Mouse (Mus musculus) heart, postnatal 0 days (tissue): ENCODE results near the gene Asb16. TPM values are rescaled to one million over a fixed set of nuclear protein-coding genes. Genes with fewer than 3 reads are reported as not detected.
A peak's percentile ranks its signal among the peaks of the same experiment; 100 is the strongest.

Source experiments
- ATAC-seq: fragments of 200-750 bp; cut with Nextera tagmentation; 2 replicates; pipeline ENCODE4 v1.8.0; 2017; ENCODE audit warnings: low read depth, moderate number of reproducible peaks, moderate library complexity; ENCODE audit not compliant: insufficient read depth
- DNase-seq: peaks from one replicate; pipeline ENCODE4 v3.0.0-alpha.2; 2016; ENCODE audit warnings: low spot score
- H3K27ac ChIP-seq: fragments of 300-500 bp; sonication (generic); 2 replicates; pipeline ENCODE4 v1.5.1; 2014; ENCODE audit warnings: low read depth, mild to moderate bottlenecking
- H3K27me3 ChIP-seq: fragments of 300-500 bp; sonication (generic); 2 replicates; pipeline ENCODE4 v1.6.1; 2014; ENCODE audit warnings: low read length, mixed read lengths; ENCODE audit not compliant: control insufficient read depth, insufficient read depth
- H3K36me3 ChIP-seq: fragments of 300-500 bp; sonication (generic); replicated peaks from 2 replicates; pipeline ENCODE4 v1.6.1; 2014; ENCODE audit warnings: low read length, mixed read lengths; ENCODE audit not compliant: control insufficient read depth, insufficient read depth
- H3K4me1 ChIP-seq: fragments of 300-500 bp; sonication (generic); 2 replicates; pipeline ENCODE4 v1.6.1; 2014; ENCODE audit warnings: antibody characterized with exemption; ENCODE audit not compliant: control insufficient read depth, insufficient read depth
- H3K4me2 ChIP-seq: fragments of 300-500 bp; sonication (generic); 2 replicates; pipeline ENCODE4 v1.6.1; 2014; ENCODE audit warnings: low read depth, mild to moderate bottlenecking, low read length, moderate library complexity
- H3K4me3 ChIP-seq: fragments of 300-500 bp; sonication (generic); 2 replicates; pipeline ENCODE4 v1.5.1; 2014; ENCODE audit warnings: low read depth, low read length
- H3K9ac ChIP-seq: fragments of 300-500 bp; sonication (generic); replicated peaks from 2 replicates; pipeline ENCODE4 v1.6.1; 2014; ENCODE audit warnings: low read depth, low read length, mixed read lengths
- H3K9me3 ChIP-seq: fragments of 300-500 bp; sonication (generic); replicated peaks from 2 replicates; pipeline ENCODE4 v1.6.1; 2016; ENCODE audit warnings: low read length; ENCODE audit not compliant: control insufficient read depth
- CTCF ChIP-seq: IDR thresholded peaks from 2 replicates; pipeline ENCODE4 v1.5.1; 2016; ENCODE audit warnings: antibody characterized with exemption, control low read depth, low read depth
- EP300 ChIP-seq: IDR thresholded peaks from 2 replicates; pipeline ENCODE4 v1.6.1; 2016; ENCODE audit warnings: antibody characterized with exemption, low read depth
- WGBS: fragments of 180-500 bp; shearing (Covaris S2); extraction: QIAGEN DNeasy Blood & Tissue Kit; methylation state at CpG from one replicate; pipeline ENCODE4 v1.1.7; 2014; 5-methylcytosine and 5-hydroxymethylcytosine counted together
- microRNA-seq: library from miRNA; unstranded; fragments of <30 nt; microRNA quantifications from one replicate; pipeline ENCODE4, GENCODE M21; 2016
- polyA plus RNA-seq: library from polyadenylated mRNA; unstranded; fragments of >200 nt; fragmentation: Nextera tagmentation; extraction: Ambion mirVana; gene quantifications from 2 replicates; pipeline ENCODE4 v1.2.1, GENCODE M21; 2015
- total RNA-seq: library from RNA; depleted of rRNA; stranded (reverse); fragments of >200 nt; gene quantifications from 2 replicates; pipeline ENCODE4 v1.2.3, GENCODE M21; 2014; ENCODE audit warnings: low replicate concordance; rRNA removed

Asb16 gene
- total and polyA plus RNA-seq, 2 experiments from 2014 or later: 0.07 to 0.99 TPM

DNA sequence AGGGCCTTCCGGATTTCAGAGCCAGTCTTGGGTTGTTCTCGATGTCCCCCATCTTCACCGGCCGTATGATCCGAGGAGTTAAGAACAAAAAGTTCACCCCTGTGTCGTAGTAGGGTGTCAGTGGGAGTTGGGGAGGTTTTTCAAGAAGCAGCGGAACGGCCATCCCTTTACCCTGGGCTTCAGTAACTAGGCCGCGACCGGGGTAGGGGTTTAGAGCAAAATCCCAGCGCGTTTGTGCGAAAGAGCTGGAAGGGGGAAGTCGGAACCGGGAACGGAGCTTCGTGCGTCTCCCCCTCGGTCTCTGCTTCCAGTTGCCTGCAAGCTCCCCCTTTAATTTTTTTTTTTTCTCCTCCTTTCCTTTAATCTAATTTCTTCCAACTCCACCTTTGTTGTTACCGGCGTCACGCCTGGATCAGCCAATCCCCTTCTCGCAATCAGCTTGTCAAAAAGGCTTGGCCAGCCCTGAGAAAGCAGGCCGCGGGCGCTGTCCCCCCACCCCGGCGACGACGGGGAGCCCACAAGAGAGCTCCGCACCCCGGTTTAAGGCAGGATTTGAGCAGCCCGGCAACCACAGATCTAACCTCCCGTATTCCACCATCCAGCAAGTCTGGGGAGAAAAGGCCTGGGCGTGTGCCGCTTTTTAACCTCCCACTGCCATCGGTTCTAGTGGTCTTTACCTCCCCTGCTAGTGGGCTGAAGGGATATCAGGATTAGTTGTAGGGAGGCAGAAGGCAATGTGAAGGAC is 51.6 kb downstream of the Asb16 start:
- peak; percentile 87 for DNase-seq
- TF ChIP-seq EP300: no peak
- no peak for TF ChIP-seq CTCF
- Histone ChIP-seq H3K9ac (peak overlapping the region; percentile 97), H3K9me3 (no peaks in the 10 kb centered on the region), H3K4me3 (peak overlapping the region; percentile 90), H3K4me2 (peak overlapping the region; percentile 84), H3K4me1 (peaks cover 5% of the 10 kb centered on the region; the same call in 1 of the 2 replicates), H3K27me3 (no peaks in the 10 kb centered on the region), H3K36me3 (peaks cover 3% of the 10 kb centered on the region; the same call in 1 of the 2 replicates), H3K27ac (peak overlapping the region; percentile 98)
- ATAC-seq: no peak
- WGBS: under 1% methylated on average over 38 of the region's 38 CpGs

DNA sequence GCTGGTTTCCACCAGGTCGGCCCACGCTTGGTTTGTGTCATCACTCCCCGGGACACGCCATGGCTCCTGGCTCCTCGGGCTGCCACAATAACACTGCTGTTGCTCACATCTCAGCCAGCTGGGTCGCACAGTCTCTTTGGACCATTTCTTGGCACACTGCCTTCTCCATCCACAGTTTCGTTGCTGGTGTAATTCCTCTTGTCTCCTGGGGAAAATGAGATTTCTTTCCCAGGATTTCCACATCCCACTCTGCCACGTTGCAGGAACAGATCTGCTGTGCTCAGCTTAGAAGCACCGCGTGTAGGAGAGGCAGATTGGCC is 52.1 kb downstream of the Asb16 start:
- peak overlapping the region; percentile 98 for H3K27ac ChIP-seq
- no peaks in the 10 kb centered on the region for H3K9me3 ChIP-seq
- ATAC-seq (peak; percentile 10; the same call in 1 of the 2 replicates), DNase-seq (peak; percentile 78)
- H3K9ac ChIP-seq: peak overlapping the region; percentile 97
- 6% methylated on average over 10 of the region's 10 CpGs for WGBS
- H3K4me1 ChIP-seq: peaks cover 5% of the 10 kb centered on the region; the same call in 1 of the 2 replicates
- H3K4me3 ChIP-seq: peak overlapping the region; percentile 90
- H3K27me3 ChIP-seq: no peaks in the 10 kb centered on the region
- H3K36me3 ChIP-seq: no peaks in the 10 kb centered on the region
- H3K4me2 ChIP-seq: peak overlapping the region; percentile 84
- TF ChIP-seq CTCF (no peak), EP300 (no peak)

DNA sequence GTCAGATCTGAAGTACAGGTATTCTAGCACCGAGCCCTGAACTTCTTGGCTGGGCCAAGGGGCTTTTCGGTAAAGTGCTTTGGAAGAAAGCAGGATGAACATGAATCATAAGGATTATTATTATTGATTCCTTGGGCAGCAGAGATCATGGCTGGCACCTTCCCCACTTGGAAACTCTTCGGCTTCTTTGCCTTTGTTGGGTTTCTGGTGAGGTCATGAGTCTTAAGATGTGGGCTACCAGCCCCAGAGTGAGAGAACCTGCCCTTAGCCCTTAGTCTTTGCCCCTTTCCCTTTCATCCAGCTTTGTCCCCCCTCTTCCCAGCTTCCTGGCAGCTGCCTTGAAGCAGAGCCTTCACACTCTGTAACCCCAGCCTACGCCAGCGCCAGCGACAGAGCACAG is 53.4 kb downstream of the Asb16 start:
- TF ChIP-seq EP300: no peak
- TF ChIP-seq CTCF: no peak
- WGBS: 63% methylated on average over 6 of the region's 6 CpGs
- Histone ChIP-seq H3K27ac (no peak overlapping the region), H3K4me3 (no peak overlapping the region), H3K27me3 (no peaks in the 10 kb centered on the region), H3K36me3 (no peaks in the 10 kb centered on the region), H3K4me2 (no peak overlapping the region), H3K9ac (no peak overlapping the region), H3K4me1 (no peaks in the 10 kb centered on the region), H3K9me3 (no peaks in the 10 kb centered on the region)
- ATAC-seq: no peak
- DNase-seq: no peak

DNA sequence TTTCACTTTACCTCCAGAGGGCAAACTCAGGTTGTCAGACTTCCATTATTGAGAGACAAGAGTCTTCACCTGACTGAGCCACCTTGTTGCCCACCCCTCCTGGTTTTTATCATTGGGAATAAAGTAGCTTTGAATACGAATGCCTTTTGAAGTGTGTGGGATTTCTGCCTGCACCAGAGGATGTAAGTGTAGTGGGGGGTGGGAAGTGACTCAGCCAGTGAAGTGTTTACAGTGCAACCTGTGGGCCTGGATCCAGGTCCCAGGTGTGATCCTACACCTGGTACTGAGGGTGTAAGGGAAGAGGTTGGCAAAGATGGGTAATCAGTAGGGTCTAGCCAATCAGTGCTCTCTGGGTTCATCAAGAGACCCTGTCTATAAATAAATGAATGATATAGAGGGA is 55.0 kb downstream of the Asb16 start:
- Histone ChIP-seq H3K9ac (no peak overlapping the region), H3K27ac (no peak overlapping the region), H3K4me1 (no peaks in the 10 kb centered on the region), H3K9me3 (no peaks in the 10 kb centered on the region), H3K4me3 (no peak overlapping the region), H3K36me3 (no peaks in the 10 kb centered on the region), H3K4me2 (no peak overlapping the region), H3K27me3 (no peaks in the 10 kb centered on the region)
- no peak for TF ChIP-seq CTCF
- TF ChIP-seq EP300: no peak
- DNase-seq: no peak
- 75% methylated on average over 1 of the region's 1 CpGs for WGBS
- ATAC-seq: no peak

DNA sequence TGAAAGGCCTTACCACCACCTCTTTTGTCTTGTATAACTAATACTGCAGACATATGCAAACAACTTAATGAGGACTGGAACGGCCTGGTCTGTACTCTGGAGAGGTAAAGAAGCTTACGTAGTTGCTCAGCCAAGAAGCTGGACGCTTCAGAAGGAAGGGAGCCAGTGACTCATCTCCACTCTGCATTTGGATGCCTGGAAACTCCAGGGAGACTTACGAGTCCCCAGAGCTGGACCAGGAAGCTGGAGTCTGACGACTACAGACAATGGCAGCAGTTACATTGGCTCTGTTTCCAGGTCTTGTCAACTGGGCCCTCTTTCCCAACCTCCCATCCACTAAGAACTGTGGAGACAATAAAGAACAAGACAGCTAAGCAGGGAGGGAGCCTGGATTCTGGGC is 58.7 kb downstream of the Asb16 start:
- H3K9ac ChIP-seq: no peak overlapping the region
- no peaks in the 10 kb centered on the region for H3K36me3 ChIP-seq
- no peaks in the 10 kb centered on the region for H3K27me3 ChIP-seq
- H3K27ac ChIP-seq: no peak overlapping the region
- 0 out of 2 replicates have a peak, but pooled peaks have one; percentile 24 for ATAC-seq
- H3K9me3 ChIP-seq: no peaks in the 10 kb centered on the region
- peak; percentile 45 for DNase-seq
- no peak overlapping the region for H3K4me3 ChIP-seq
- no peak for TF ChIP-seq CTCF
- no peak for TF ChIP-seq EP300
- H3K4me1 ChIP-seq: no peaks in the 10 kb centered on the region
- 48% methylated on average over 5 of the region's 5 CpGs for WGBS
- H3K4me2 ChIP-seq: no peak overlapping the region

DNA sequence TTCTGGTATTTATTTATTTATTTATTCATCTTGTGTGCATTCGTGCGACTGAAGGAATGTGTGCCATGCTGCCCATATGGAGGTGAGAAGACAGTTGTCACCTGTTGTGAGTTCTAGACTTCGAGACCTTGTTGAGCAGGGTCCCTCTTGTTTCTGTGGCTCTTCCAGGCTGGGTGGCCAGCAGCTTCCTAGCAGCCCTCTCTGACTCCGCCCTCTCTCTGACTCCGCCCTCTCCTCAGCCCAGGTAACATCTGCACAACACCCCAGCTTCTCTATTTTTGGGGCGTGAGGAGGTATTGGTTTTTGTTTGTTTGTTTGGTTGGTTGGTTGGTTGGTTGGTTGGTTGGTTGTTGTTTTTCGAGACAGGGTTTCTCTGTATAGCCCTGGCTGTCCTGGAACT is 59.3 kb downstream of the Asb16 start:
- Histone ChIP-seq H3K27me3 (no peaks in the 10 kb centered on the region), H3K4me2 (no peak overlapping the region), H3K27ac (no peak overlapping the region), H3K9me3 (no peaks in the 10 kb centered on the region), H3K4me3 (no peak overlapping the region), H3K36me3 (no peaks in the 10 kb centered on the region), H3K4me1 (no peaks in the 10 kb centered on the region), H3K9ac (no peak overlapping the region)
- ATAC-seq: no peak
- DNase-seq: no peak
- TF ChIP-seq CTCF: no peak
- TF ChIP-seq EP300: no peak
- 72% methylated on average over 7 of the region's 7 CpGs for WGBS

Small RNA genes lying within 50 kb of the gene (microRNA-seq; reads per million reads assigned to microRNA genes)
- not detected for gene Mir8101

Other genes with a start within 250 kb of the Asb16 start
- 4.9 and 8.0 TPM in 2 replicates for gene Mpp3, start 240.3 kb upstream of the Asb16 start, total RNA-seq
- gene Mpp3, start 240.3 kb upstream of the Asb16 start, polyA plus RNA-seq: 1.7 and 2.2 TPM in 2 replicates
- 23.0 and 79.5 TPM in 2 replicates for gene Cd300lg, start 227.2 kb upstream of the Asb16 start, total RNA-seq
- gene Cd300lg, start 227.2 kb upstream of the Asb16 start, polyA plus RNA-seq: 22.9 and 24.0 TPM in 2 replicates
- 6.0 and 12.1 TPM in 2 replicates for gene Mpp2, start 180.2 kb upstream of the Asb16 start, total RNA-seq
- gene Mpp2, start 180.2 kb upstream of the Asb16 start, polyA plus RNA-seq: 2.1 and 2.3 TPM in 2 replicates
- gene Ppy, start 167.4 kb upstream of the Asb16 start, total RNA-seq: not detected in 2 replicates
- gene Ppy, start 167.4 kb upstream of the Asb16 start, polyA plus RNA-seq: not detected in 2 replicates
- not detected in 2 replicates for gene Pyy, start 160.9 kb upstream of the Asb16 start, total RNA-seq
- not detected in 2 replicates for gene Pyy, start 160.9 kb upstream of the Asb16 start, polyA plus RNA-seq
- not detected in 2 replicates for gene Nags, start 123.2 kb upstream of the Asb16 start, total RNA-seq
- gene Nags, start 123.2 kb upstream of the Asb16 start, polyA plus RNA-seq: not detected in 2 replicates
- gene Tmem101, start 112.3 kb upstream of the Asb16 start, total RNA-seq: 28.7 and 45.8 TPM in 2 replicates
- 21.9 and 23.4 TPM in 2 replicates for gene Tmem101, start 112.3 kb upstream of the Asb16 start, polyA plus RNA-seq
- 36.0 and 41.4 TPM in 2 replicates for gene Lsm12, start 83.4 kb upstream of the Asb16 start, total RNA-seq
- gene Lsm12, start 83.4 kb upstream of the Asb16 start, polyA plus RNA-seq: 90.1 and 92.7 TPM in 2 replicates
- 47.9 and 55.5 TPM in 2 replicates for gene G6pc3, start 79.1 kb upstream of the Asb16 start, total RNA-seq
- 18.7 and 20.0 TPM in 2 replicates for gene G6pc3, start 79.1 kb upstream of the Asb16 start, polyA plus RNA-seq
- gene Hdac5, start 38.6 kb upstream of the Asb16 start, total RNA-seq: 194 and 287 TPM in 2 replicates
- 51.4 and 67.2 TPM in 2 replicates for gene Hdac5, start 38.6 kb upstream of the Asb16 start, polyA plus RNA-seq
- gene BC030867, start 19.9 kb upstream of the Asb16 start, total RNA-seq: 3.9 and 5.6 TPM in 2 replicates
- 2.2 and 2.9 TPM in 2 replicates for gene BC030867, start 19.9 kb upstream of the Asb16 start, polyA plus RNA-seq
- 57.4 and 61.7 TPM in 2 replicates for gene Tmub2, start 16.2 kb downstream of the Asb16 start, total RNA-seq
- 29.8 and 30.1 TPM in 2 replicates for gene Tmub2, start 16.2 kb downstream of the Asb16 start, polyA plus RNA-seq
- 32.5 and 36.2 TPM in 2 replicates for gene Atxn7l3, start 27.9 kb downstream of the Asb16 start, total RNA-seq
- 5.2 and 5.4 TPM in 2 replicates for gene Atxn7l3, start 27.9 kb downstream of the Asb16 start, polyA plus RNA-seq
- gene Ubtf, start 51.0 kb downstream of the Asb16 start, total RNA-seq: 30.8 and 34.5 TPM in 2 replicates
- 36.5 and 42.5 TPM in 2 replicates for gene Ubtf, start 51.0 kb downstream of the Asb16 start, polyA plus RNA-seq
- gene Slc4a1, start 97.5 kb downstream of the Asb16 start, total RNA-seq: 1.9 and 7.5 TPM in 2 replicates
- gene Slc4a1, start 97.5 kb downstream of the Asb16 start, polyA plus RNA-seq: 1.3 and 3.1 TPM in 2 replicates
- 12.5 TPM in 1 of 2 replicates, not detected in the other for gene Rundc3a, start 124.7 kb downstream of the Asb16 start, total RNA-seq
- gene Rundc3a, start 124.7 kb downstream of the Asb16 start, polyA plus RNA-seq: 0.74 and 0.92 TPM in 2 replicates
- 281 and 322 TPM in 2 replicates for gene Slc25a39, start 139.2 kb downstream of the Asb16 start, total RNA-seq
- 267 and 269 TPM in 2 replicates for gene Slc25a39, start 139.2 kb downstream of the Asb16 start, polyA plus RNA-seq
- 134 and 162 TPM in 2 replicates for gene Grn, start 161.6 kb downstream of the Asb16 start, total RNA-seq
- 174 and 176 TPM in 2 replicates for gene Grn, start 161.6 kb downstream of the Asb16 start, polyA plus RNA-seq
- 40.8 and 58.6 TPM in 2 replicates for gene Fam171a2, start 178.9 kb downstream of the Asb16 start, total RNA-seq
- 1.7 and 1.8 TPM in 2 replicates for gene Fam171a2, start 178.9 kb downstream of the Asb16 start, polyA plus RNA-seq
- 4.3 and 4.8 TPM in 2 replicates for gene Itga2b, start 201.4 kb downstream of the Asb16 start, total RNA-seq
- 5.4 and 5.6 TPM in 2 replicates for gene Itga2b, start 201.4 kb downstream of the Asb16 start, polyA plus RNA-seq